Mouse (Mus musculus): ENCODE data around the gene Macrod2. TPM values are rescaled to one million over a fixed set of nuclear protein-coding genes. Genes with fewer than 3 reads are reported as not detected.

The Macrod2 gene
- polyA plus RNA-seq, 1 experiment = 20.2 TPM

DNA sequence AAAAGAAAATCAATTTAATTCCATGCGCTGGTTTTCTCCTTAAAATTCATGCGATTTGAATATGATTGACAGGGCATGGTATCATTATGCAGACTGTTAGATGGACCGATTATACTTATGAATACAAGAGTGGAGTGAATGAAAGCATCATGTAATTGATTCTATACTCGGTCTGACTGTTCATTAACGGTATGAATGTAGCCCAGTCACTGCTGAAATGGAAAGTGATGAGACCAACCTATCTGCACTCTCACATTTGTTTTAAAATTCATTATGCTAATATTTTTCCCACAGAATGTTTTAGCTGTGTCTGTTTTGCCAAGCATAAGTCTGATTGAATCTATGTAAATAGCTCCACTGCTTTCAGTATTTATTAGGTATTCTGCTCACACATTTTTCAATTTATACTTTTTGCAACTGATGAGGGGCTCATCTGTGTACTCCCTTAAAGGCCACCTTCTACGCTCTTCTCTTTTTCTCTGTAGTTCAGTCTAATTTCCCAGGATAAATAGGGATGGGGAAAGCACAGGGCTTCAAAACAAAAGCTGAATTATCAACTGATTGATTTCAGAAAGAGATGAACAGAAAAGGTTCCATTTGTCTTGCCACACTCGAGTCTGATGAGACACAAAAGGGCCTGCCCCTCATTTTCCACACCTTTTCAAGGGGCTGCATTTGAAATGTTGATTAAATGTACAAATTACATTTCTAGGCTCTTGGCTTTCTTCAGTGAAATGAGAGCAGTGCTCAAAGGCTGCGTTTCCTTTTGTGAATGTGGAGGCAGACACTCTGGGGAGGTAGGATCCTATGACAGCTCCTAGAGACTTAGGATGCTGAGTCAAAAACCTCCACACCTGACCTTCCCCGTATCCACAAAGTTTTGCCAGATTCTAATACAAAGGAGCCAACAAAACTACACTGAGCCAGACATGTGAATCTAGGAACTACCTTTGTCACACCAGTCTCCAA lies 1113.1 kb downstream of the Macrod2 start:
- WGBS = 69% methylated on average over 9 of the region's 9 CpGs
- Histone ChIP-seq H3K27ac (ENCODE audit: insufficient read depth, low read length) (no peak overlapping the region), H3K4me3 (replicated peaks; ENCODE audit: insufficient read depth, low read depth, low read length) (no peak overlapping the region), H3K4me1 (ENCODE audit: control insufficient read depth, insufficient read depth, low read length) (no peaks in the 10 kb centered on the region), H3K27me3 (ENCODE audit: control insufficient read depth, insufficient read depth, low read length) (no peaks in the 10 kb centered on the region)
- TF ChIP-seq POLR2A (IDR thresholded peaks at IDR 0.05; ENCODE audit: borderline replicate concordance, insufficient read depth, low read length) (no peak), CTCF (IDR thresholded peaks at IDR 0.05; ENCODE audit: borderline replicate concordance, insufficient read depth, low read depth, low read length) (no peak)
- no peak for DNase-seq

DNA sequence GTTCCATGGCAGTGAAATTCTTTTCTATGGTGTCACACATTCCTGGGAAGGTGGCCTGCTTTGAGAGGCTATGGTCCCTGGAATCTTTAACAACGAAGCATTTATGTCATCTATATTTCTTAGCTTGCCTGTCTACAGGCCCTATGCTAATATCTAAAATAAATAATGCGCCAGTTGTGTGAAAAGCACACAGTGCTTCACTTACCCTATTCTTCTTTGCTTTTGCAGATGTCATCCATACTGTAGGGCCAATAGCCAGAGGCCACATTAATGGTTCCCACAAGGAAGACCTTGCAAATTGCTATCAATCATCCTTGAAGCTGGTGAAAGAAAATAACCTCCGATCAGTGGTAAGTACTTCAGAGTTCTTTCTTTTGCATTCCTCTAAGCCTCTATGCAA lies 1119.9 kb downstream of the Macrod2 start:
- no peak overlapping the region for H3K4me3 ChIP-seq (replicated peaks; ENCODE audit: insufficient read depth, low read depth, low read length)
- DNase-seq = no peak
- H3K27ac ChIP-seq (ENCODE audit: insufficient read depth, low read length) = no peak overlapping the region
- TF ChIP-seq CTCF (IDR thresholded peaks at IDR 0.05; ENCODE audit: borderline replicate concordance, insufficient read depth, low read depth, low read length) (no peak), POLR2A (IDR thresholded peaks at IDR 0.05; ENCODE audit: borderline replicate concordance, insufficient read depth, low read length) (no peak)
- H3K27me3 ChIP-seq (ENCODE audit: control insufficient read depth, insufficient read depth, low read length) = no peaks in the 10 kb centered on the region
- H3K4me1 ChIP-seq (ENCODE audit: control insufficient read depth, insufficient read depth, low read length) = no peaks in the 10 kb centered on the region
- WGBS = 83% methylated on average over 3 of the region's 3 CpGs

- no peak overlapping the region for H3K27ac ChIP-seq (ENCODE audit: insufficient read depth, low read length)
- H3K4me3 ChIP-seq (replicated peaks; ENCODE audit: insufficient read depth, low read depth, low read length) = no peak overlapping the region
- H3K4me1 ChIP-seq (ENCODE audit: control insufficient read depth, insufficient read depth, low read length) = no peaks in the 10 kb centered on the region
- no peaks in the 10 kb centered on the region for H3K27me3 ChIP-seq (ENCODE audit: control insufficient read depth, insufficient read depth, low read length)
- DNase-seq = no peak
- TF ChIP-seq POLR2A (IDR thresholded peaks at IDR 0.05; ENCODE audit: borderline replicate concordance, insufficient read depth, low read length) (no peak), CTCF (IDR thresholded peaks at IDR 0.05; ENCODE audit: borderline replicate concordance, insufficient read depth, low read depth, low read length) (no peak)
- WGBS = 79% methylated on average over 4 of the region's 4 CpGs
Measured at GRCm38 (mm10) chr2:141522081-141522480, 1127.0 kb downstream of the Macrod2 start.

DNA sequence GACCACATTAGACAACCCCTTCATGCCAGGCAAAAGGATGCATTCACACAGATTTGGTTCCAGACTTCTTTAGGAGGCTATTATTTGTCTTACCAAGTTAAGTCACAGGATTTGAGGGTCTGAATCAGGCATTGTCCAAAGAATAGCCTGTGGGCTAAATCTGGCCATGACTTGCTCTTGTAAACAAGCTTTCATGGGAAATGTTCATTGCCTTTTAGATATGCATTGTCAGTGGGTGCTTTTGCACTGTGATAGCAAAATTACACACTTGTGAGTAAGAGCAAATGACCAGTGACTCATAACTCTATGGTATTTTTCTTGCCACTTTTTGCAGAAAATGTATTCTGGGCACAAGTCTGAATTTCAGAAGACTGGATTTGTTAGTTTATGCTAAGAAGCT lies 1150.8 kb downstream of the Macrod2 start:
- Histone ChIP-seq H3K27ac (ENCODE audit: insufficient read depth, low read length) (no peak overlapping the region), H3K4me3 (replicated peaks; ENCODE audit: insufficient read depth, low read depth, low read length) (no peak overlapping the region), H3K27me3 (ENCODE audit: control insufficient read depth, insufficient read depth, low read length) (no peaks in the 10 kb centered on the region), H3K4me1 (ENCODE audit: control insufficient read depth, insufficient read depth, low read length) (no peaks in the 10 kb centered on the region)
- no peak for DNase-seq
- TF ChIP-seq CTCF (IDR thresholded peaks at IDR 0.05; ENCODE audit: borderline replicate concordance, insufficient read depth, low read depth, low read length) (no peak), POLR2A (IDR thresholded peaks at IDR 0.05; ENCODE audit: borderline replicate concordance, insufficient read depth, low read length) (no peak)

- DNase-seq = no peak
- H3K4me1 ChIP-seq (ENCODE audit: control insufficient read depth, insufficient read depth, low read length) = no peaks in the 10 kb centered on the region
- H3K27me3 ChIP-seq (ENCODE audit: control insufficient read depth, insufficient read depth, low read length) = no peaks in the 10 kb centered on the region
- no peak overlapping the region for H3K27ac ChIP-seq (ENCODE audit: insufficient read depth, low read length)
- WGBS = 97% methylated on average over 1 of the region's 1 CpGs
- no peak for TF ChIP-seq POLR2A (IDR thresholded peaks at IDR 0.05; ENCODE audit: borderline replicate concordance, insufficient read depth, low read length)
- no peak for TF ChIP-seq CTCF (IDR thresholded peaks at IDR 0.05; ENCODE audit: borderline replicate concordance, insufficient read depth, low read depth, low read length)
- H3K4me3 ChIP-seq (replicated peaks; ENCODE audit: insufficient read depth, low read depth, low read length) = no peak overlapping the region
Measured at GRCm38 (mm10) chr2:141551701-141552100, 1156.6 kb downstream of the Macrod2 start.

GRCm38 (mm10) chr2:141556747-141557146 lies 1161.6 kb downstream of the Macrod2 start:
- 62% methylated on average over 2 of the region's 2 CpGs for WGBS
- no peak overlapping the region for H3K27ac ChIP-seq (ENCODE audit: insufficient read depth, low read length)
- H3K4me1 ChIP-seq (ENCODE audit: control insufficient read depth, insufficient read depth, low read length) = no peaks in the 10 kb centered on the region
- H3K27me3 ChIP-seq (ENCODE audit: control insufficient read depth, insufficient read depth, low read length) = no peaks in the 10 kb centered on the region
- no peak overlapping the region for H3K4me3 ChIP-seq (replicated peaks; ENCODE audit: insufficient read depth, low read depth, low read length)
- TF ChIP-seq CTCF (IDR thresholded peaks at IDR 0.05; ENCODE audit: borderline replicate concordance, insufficient read depth, low read depth, low read length) = no peak
- no peak for TF ChIP-seq POLR2A (IDR thresholded peaks at IDR 0.05; ENCODE audit: borderline replicate concordance, insufficient read depth, low read length)
- no peak for DNase-seq

DNA sequence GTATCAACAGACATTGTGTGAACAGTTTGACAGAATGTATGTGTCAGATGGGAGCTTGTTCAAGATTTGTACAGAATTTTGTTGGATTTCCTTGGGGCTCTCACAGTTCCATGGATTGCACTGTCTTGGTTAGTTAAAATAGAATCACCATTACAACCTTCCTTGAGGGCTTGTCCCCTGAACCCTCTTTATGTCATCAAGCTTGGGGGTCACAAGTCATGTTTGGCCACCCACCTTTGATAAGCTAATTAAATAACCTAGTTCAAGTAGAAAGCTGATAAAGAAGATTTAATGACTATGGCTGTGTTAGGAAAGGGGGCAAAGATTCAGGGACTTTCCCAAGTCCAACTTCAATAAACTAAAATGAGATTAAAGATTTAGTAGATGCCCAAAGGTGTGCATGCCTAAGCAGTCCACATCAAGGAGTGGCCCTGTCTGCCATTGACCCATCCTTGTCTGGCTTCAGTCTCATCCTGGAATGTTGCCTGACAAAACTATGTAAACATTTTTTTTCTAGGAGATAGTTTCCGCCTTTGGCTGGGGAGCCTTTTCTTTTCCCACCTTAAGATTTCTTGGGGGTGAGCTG lies 1163.2 kb downstream of the Macrod2 start:
- Histone ChIP-seq H3K4me1 (ENCODE audit: control insufficient read depth, insufficient read depth, low read length) (no peaks in the 10 kb centered on the region), H3K27me3 (ENCODE audit: control insufficient read depth, insufficient read depth, low read length) (no peaks in the 10 kb centered on the region), H3K4me3 (replicated peaks; ENCODE audit: insufficient read depth, low read depth, low read length) (no peak overlapping the region), H3K27ac (ENCODE audit: insufficient read depth, low read length) (no peak overlapping the region)
- TF ChIP-seq POLR2A (IDR thresholded peaks at IDR 0.05; ENCODE audit: borderline replicate concordance, insufficient read depth, low read length) (no peak), CTCF (IDR thresholded peaks at IDR 0.05; ENCODE audit: borderline replicate concordance, insufficient read depth, low read depth, low read length) (no peak)
- 95% methylated on average over 1 of the region's 1 CpGs for WGBS
- no peak for DNase-seq

- no peaks in the 10 kb centered on the region for H3K4me1 ChIP-seq (ENCODE audit: control insufficient read depth, insufficient read depth, low read length)
- 57% methylated on average over 3 of the region's 3 CpGs for WGBS
- no peak overlapping the region for H3K4me3 ChIP-seq (replicated peaks; ENCODE audit: insufficient read depth, low read depth, low read length)
- TF ChIP-seq POLR2A (IDR thresholded peaks at IDR 0.05; ENCODE audit: borderline replicate concordance, insufficient read depth, low read length) (no peak), CTCF (IDR thresholded peaks at IDR 0.05; ENCODE audit: borderline replicate concordance, insufficient read depth, low read depth, low read length) (no peak)
- no peaks in the 10 kb centered on the region for H3K27me3 ChIP-seq (ENCODE audit: control insufficient read depth, insufficient read depth, low read length)
- H3K27ac ChIP-seq (ENCODE audit: insufficient read depth, low read length) = no peak overlapping the region
- DNase-seq = no peak
Measured at GRCm38 (mm10) chr2:141565986-141566385, 1170.9 kb downstream of the Macrod2 start.

Data from cerebellum, adult 2 months (tissue).